Mouse (Mus musculus): ENCODE results near the gene Oxnad1. TPM values are rescaled to one million over a fixed set of nuclear protein-coding genes. Genes with fewer than 3 reads are reported as not detected.

Oxnad1 gene
- total RNA-seq, 2 experiments from 2014 or later: 53.0 to 54.7 TPM

GRCm38 (mm10) chr14:32144734-32145133 is 59.6 kb downstream of the Oxnad1 start:
- no peak for DNase-seq

DNA sequence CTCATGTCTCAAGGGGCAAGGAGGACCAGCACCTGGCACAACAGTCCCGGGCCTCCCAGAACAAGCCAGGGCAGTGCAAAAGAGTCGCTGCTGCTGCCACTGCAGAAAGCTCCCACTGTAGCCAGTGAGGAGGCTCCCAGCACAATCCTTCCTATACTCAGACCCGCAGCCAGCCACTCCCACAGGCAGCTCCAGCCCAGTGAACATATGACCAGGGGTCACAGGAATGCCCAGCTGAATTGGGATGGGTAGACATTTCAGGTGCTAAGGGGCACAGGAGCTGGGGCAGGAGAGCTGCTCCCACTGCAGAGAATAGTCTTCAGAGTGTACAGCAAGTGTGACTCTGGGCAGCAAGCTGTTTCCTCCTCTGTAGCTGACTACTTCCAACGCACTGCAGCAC is 60.2 kb downstream of the Oxnad1 start:
- no peak for DNase-seq

- DNase-seq: no peak
Measured at GRCm38 (mm10) chr14:32145809-32146511, 60.8 kb downstream of the Oxnad1 start.

DNA sequence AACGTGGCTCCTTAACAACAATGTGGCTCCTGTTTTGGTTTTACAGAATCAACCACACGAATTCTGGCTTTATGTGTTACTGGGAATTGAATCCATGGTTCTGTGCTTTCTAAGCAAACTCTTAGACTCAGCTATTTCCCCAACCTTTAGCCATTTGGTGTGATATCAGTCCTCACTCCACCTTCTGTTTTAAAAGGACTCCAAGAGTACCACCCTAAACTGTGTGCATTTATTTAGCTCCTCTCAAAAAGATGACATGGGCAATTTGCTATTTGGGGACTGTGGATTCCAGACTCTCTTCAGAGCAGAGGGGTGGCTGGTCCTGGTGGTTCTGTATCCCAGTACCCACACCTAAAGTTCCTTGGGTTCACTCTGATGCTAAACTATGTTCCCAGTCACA is 61.4 kb downstream of the Oxnad1 start:
- no peak for DNase-seq

- no peak for DNase-seq
Measured at GRCm38 (mm10) chr14:32150872-32151271, 65.7 kb downstream of the Oxnad1 start.

DNA sequence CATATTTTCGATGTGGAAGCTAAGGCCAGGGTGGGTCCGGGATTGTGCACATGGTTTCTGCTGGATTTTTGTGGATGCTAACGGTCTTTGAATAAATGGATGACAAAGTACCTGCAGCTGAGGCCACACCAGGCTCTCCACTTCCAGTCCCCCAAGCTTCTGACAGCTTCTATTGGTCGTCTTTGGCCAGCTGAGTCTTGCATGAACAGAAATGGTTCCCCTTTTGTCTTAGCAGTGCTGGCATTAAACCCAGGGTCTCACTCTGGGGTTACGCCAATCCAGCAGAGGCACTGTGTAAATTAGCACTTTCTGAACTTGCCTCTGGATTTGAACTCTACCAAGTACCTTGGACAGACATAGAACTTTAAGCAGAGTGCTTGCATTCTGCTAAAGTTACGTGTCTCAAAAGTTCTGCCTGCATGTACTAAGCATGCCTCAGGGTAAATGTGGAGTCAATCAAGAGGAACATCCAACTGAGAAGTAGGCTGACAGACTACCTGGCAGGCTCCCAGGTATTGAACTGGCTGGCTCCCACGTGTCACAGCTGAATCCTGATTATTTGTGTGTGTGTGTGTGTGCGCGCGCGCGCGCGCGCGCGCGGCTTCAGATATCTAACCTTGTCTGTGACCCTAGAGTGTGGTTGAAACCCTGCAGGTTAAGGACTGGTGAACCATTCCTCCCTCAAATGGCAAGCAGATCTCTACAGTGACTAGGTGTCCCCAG is 67.2 kb downstream of the Oxnad1 start:
- DNase-seq: no peak

Other genes with a start within 250 kb of the Oxnad1 start
- 10 to 100 TPM; 13.5 to 14.5 TPM for gene Galnt15, start 56.4 kb upstream of the Oxnad1 start, total RNA-seq (2021)
- 10 to 100 TPM; 89.0 to 90.5 TPM for gene Dph3, start 355 bp downstream of the Oxnad1 start, total RNA-seq (2021)
- not detected for gene Msmb, start 56.6 kb downstream of the Oxnad1 start, total RNA-seq (2021)
- gene Ncoa4, start 74.5 kb downstream of the Oxnad1 start, total RNA-seq (2021): 100 to 1,000 TPM; 146 to 149 TPM
- gene Timm23, start 116.5 kb downstream of the Oxnad1 start, total RNA-seq (2021): 100 to 1,000 TPM; 205 to 217 TPM
- gene Parg, start 116.6 kb downstream of the Oxnad1 start, total RNA-seq (2021): 10 to 100 TPM; 17.0 to 18.5 TPM
- 10 to 100 TPM; 70.4 to 86.7 TPM for gene Ogdhl, start 236.6 kb downstream of the Oxnad1 start, total RNA-seq (2021)

Measured in heart, adult 18-20 months (tissue).